Mouse (Mus musculus) liver, postnatal 0 days (tissue): Measurements from ENCODE around the gene Plekhb1.

Source experiments
- CTCF ChIP-seq: sonication (generic); IDR thresholded peaks from 2 replicates; pipeline ENCODE4 v1.5.1; 2016; ENCODE audit warnings: antibody characterized with exemption, low read depth
- EP300 ChIP-seq: IDR thresholded peaks from 2 replicates; pipeline ENCODE4 v1.6.1; 2016; ENCODE audit warnings: antibody characterized with exemption, low read depth, mild to moderate bottlenecking

- TF ChIP-seq CTCF = no peak
- no peak for TF ChIP-seq EP300
Measured at GRCm38 (mm10) chr7:100670646-100671045, 8.4 kb upstream of the Plekhb1 start.
